Mouse (Mus musculus): ENCODE measurements around the gene Xxylt1.

The Xxylt1 gene

DNA sequence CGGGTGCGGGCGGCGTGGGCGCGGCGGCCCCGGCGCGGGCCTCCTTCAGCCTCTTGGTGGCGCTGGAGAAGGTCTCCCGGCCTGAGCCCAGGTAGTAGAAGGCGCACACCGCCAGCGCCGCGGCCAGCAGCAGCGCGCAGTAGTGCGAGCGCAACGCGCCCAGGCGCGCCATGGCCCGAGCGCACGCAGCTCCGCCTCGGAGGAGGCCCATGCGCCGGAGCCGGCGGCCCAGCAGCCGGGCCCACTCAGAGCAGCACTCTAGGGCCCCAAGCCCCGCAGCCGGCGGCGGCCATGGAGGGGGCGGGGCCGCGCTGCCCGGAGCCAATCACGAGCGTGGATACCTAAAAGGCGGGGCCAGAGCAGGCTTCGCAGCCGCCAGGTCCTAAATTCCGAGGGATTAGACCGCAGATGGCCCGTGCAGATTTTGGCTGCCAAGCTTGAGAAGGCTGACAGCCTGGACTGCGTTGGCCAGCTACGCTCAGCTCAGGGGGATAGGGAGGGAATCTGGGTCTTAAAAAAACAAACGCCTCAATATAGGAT, at the start of gene Xxylt1:
Xxylt1 (minus strand) TSS at position 308 of the 540 bp plus-strand sequence.
- DNase-seq, result peak; percentile 96

DNA sequence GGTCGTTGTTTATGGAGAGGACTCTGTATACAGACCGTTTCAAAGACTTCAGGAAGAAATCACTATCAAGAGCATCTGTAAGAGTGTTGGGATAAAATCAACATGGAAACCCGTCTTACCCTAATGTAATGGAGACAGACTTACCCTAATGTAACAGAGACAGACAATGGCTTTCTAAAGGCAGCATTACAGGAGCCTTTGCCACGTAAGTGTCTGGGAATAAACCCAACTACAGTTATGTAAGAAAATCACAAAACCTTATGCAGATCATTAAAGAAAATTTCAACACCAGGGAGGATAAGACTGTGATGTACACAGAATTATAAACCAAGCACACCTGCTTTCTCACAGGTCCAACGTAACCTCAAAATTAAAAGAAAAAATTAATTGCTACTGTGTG, 46.9 kb upstream of the Xxylt1 start:
- DNase-seq, result no peak

DNA sequence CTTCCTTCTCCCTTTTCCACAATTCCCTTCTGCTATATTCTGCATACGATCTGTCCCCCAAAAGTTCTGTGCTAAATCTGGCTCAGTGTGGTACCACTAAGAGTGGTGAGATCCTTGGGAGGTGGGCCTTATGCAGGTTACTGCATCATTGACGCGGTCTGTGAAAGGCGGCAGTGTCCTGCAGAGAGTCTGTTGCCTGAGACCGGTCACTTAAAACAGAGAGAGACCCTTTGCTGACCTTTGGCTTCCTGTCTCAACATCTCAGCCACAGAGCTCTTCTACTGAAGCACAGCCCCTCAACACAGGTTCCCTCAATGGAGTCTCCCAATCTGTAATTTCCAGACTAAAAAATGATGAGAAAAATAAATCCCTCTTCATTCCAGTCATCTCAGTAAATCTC, 43.8 kb upstream of the Xxylt1 start:
- DNase-seq, result no peak

DNA sequence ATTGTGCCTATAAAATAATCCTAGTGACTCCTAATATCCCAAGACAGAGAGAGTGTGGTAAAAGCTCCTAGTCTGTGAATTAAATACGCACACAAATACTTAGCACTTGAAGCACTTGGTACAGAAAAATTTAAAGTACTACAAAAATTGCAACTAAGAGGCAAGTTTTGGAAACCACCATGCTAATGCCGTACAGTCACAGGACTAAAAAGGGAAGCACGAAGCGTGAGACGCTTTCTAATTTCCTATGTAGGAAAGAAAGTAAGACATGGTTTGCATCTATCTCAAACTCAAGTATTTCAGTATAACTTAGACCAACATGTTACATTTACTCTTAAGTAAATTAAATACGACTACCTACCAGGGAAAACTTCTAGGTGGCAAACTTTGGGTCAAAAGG, 40.4 kb upstream of the Xxylt1 start:
- DNase-seq, result no peak

DNA sequence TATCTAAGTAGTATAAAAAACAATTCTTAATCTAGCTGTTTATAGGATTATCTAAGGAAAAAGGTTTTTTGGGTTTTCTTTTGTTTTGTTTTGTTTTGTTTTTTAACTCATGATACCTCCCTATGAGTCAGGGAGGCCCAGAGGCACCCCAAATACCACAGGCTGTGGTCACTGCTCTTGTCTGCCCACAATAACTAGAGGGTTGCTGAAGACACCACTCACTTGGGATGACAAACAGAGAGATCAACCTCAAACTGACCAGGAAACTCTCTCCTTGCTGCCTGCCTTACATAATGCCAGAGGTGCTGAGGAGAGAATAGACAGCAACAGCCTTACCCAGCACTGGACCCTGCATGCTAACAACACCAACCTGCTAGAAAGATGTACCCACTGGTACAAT, 32.4 kb upstream of the Xxylt1 start:
- DNase-seq, result no peak

DNA sequence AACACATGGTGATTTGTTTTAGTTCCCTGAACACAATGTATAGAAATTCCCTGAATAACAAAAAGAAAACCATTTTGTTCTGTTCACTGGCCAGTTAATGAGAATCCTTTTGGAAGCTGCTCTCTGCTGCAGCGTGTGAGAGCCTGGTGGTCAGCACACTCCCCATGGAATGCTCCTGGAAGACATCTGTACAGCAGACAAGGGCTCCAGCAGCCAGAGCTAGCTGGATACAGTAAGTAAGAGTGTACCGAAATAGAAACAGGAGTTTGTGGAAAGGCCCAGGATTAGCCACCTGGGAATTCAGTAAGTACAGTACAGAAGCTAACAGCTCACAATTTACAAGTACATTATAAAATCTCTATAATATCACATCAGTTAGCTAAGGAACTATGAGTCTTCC, 20.1 kb upstream of the Xxylt1 start:
- no peak for DNase-seq

DNA sequence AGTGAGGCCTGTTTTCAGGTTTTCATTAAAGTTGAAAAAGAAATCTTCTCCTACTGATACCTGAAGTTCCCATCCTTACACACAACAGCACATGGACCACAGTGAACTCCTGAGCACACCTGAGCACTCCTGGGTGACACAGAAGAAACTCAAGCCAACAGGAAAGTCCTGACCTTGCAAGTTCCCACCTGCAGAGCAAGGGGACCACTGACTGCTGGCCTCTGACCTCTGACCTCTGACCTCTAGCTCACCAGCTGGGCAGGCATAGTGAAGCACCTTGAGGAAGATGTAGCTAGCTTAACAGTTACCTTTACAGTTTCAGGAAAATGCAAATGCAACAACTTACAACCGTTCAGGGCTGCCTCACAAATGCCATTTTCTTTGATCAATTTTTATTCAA, 18.7 kb upstream of the Xxylt1 start:
- no peak for DNase-seq

DNA sequence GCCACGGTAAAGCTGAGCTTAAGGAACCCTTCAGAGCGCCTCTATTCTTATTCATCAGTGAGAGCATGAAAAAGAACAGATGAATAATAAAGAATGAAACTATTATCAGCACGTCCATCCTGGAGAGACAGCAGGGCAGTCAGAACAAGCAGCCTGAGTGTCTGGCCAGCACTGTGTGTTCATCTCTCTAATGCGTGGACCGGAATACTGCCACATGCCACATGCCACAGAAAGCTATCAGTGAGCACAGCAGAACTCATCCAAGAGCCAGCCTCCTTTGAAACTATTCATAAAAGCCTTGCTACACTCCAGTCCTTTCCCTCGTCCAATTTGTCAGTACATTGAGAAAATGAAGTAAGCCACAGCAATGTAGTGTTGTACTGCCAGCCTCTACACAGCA, 12.8 kb upstream of the Xxylt1 start:
- peak; percentile 54 for DNase-seq

DNA sequence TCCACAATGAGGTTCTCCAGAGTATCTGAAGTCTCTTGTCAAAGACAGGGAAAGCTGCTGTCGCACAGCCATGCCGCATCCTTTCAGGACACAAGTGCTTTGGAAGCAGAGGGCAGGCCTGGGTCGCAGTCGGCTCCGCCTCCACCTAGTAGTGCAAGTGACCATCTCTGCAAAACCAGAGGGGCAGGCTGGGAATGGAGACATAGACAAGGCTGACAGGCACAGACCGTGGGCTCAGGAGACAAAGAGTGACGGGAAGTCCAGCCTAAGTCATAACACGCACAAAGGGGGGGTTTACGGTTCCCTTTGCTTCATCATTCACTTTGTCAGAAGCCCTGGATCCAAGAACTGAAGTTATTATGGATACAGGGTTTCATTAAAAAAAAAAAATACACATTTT, 12.0 kb upstream of the Xxylt1 start:
- DNase-seq, result no peak

DNA sequence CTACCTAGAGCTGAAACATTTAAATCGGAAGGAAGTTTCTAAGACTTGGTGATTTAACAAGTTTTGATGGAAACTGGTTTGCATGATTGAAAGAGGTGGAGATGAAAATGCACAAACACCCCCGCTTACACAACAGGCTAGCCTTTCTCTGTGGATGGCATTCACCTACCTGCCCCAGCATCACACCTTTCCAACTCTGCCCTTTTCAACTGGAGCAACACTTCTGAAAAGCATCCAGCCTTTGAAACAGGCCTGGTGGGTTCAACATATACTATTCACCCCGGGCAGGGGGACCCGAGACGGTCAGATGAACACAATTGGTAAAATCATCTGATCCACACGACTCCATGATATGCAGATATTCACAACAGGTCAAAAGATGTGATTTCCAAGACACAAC, 659 bp upstream of the Xxylt1 start:
- no peak for DNase-seq

DNA sequence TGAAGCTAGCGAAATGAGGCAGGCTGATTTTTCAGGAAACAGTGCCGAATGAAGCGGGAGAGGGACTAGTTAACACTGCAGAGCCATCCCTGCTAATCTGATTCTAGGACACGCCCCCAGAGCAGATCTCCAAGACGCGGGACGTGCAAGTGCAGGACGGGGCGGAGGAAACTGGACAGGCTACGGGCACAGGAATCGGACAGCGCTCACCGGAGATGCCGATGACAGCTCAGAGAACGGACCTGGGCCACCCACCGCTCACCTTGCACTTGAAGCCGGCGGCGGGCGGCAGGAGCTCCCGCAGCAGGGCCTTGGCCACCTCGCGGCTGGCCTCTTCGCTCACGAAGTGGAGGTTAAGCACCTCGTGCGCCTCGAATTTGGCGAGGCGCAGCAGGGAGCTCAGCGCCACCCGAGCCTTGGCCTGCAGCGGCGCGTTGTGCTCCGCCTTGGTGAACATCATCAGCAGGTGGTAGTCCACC, 620 bp downstream of the Xxylt1 start:
- peak; percentile 63 for DNase-seq

DNA sequence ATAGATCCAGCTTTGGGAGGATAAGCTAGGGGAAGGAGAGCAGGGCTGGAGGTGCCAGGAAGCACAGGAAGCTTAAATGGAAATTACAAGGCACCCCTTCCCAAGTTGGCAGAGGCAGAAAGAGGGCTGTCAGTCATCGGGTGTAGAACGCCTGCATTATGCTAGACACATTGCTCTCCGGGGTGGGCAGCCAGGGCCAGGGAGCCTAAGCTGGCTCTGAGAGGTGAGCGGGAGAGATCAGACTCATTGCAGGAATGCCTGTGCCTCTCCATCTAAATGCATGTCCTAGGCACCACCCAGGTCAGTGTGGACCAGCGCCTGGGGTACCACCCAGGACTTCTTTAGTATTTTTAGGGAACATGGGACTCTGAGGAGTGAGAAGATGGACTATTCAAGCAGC, 3.8 kb downstream of the Xxylt1 start:
- DNase-seq, result no peak

DNA sequence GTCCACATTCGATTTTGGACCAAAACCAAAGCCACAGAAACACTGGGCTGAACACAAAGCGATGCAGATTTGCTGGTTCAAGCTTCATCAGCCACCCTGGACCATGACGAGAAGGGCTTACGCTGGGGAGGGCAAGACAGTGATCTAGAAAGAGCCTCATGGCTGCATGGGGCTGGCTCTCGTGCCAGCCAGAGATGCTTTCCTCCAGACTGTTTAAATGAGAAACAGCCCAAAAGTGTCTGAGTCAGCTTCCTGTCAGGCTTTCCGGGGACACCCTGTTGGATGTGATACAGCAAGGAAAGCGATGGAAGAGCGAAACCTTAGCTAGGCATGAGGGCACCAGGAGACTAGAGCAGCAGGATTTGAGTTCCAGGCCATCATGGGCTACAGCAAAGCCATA, 4.8 kb downstream of the Xxylt1 start:
- DNase-seq, result no peak

DNA sequence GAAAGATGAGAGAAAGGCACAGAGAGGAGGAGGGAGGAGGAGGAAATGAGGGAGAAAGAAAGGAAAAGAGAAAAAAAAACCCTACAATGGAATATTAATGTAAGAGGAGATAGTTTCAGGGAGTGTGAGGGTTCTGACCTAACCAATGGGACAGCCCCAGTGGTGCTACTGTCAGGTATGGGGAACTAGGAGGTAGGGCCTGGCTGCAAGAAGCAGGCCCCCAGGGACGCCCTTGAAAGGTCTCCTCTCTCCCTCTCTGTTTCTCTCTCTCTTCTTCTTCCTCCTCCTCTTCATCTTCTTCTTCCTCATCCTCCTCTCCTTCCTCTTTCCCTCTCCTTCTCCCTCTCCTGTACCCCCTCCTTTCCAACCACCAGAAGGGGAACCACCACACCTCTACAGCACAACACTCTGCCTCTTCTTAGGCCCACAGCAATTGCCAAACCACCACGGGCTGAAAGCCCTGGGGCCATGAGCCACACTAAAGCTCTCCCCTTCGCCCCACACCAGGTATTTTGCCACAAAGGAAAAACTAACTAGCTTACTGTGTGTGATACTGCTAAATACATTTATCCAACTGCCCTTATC, 6.8 kb downstream of the Xxylt1 start:
- no peak for DNase-seq

DNA sequence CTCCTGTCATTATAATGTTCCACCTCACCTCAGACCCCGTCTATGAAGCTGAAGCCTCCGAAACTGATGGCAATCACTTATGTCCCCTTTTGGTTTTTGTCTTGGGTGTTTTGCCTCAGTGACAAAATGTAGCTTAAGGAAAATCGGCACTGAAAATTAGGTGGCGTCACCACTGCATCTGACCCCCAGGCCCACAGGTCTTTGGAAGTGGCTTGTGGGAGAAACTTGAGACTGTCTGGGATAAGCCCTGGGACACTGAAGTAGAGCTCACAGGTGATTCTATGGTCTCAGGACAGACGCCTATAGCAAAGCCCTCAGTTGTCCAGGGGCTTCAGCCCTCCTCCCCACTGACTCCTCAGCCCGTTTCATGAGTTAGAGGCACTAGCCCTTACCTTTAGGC, 9.5 kb downstream of the Xxylt1 start:
- no peak for DNase-seq

DNA sequence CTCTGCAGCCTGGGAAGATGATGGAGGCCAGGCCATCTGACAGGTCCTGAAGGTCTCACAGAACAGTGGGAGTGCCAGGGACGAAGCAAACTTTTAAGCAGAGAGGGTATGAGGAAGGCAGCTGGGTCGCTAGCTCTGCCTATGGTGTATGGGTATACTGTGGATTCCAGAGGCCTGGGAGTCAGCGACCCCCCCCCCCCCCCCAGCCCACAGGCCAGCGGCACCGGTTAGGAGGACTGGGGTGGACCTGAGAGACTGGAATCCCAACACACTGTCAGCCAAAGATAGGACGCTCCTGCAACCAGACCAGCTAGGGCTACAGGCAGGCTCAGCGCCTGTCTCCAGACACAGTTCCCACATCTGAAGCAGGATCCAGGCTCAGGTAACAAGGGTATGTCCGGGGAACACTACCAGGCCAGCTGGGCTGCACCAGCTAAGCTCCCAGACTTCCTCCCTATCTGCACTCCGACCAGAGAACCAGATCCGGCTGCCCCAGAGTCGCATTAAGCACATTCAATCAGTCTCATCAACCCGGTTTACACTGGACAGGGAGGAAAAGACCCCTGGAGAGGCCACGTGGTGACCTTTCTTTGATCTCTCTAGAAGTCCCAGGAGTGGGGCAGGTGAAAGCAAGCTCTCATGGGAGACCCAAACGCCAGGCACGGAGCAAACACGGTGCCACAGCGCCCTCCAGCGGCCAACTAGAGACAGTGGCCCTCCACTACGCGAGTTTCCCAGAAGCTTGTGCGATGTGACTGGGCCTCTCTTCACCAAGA, 10.7 kb downstream of the Xxylt1 start:
- DNase-seq, result peak; percentile 74

DNA sequence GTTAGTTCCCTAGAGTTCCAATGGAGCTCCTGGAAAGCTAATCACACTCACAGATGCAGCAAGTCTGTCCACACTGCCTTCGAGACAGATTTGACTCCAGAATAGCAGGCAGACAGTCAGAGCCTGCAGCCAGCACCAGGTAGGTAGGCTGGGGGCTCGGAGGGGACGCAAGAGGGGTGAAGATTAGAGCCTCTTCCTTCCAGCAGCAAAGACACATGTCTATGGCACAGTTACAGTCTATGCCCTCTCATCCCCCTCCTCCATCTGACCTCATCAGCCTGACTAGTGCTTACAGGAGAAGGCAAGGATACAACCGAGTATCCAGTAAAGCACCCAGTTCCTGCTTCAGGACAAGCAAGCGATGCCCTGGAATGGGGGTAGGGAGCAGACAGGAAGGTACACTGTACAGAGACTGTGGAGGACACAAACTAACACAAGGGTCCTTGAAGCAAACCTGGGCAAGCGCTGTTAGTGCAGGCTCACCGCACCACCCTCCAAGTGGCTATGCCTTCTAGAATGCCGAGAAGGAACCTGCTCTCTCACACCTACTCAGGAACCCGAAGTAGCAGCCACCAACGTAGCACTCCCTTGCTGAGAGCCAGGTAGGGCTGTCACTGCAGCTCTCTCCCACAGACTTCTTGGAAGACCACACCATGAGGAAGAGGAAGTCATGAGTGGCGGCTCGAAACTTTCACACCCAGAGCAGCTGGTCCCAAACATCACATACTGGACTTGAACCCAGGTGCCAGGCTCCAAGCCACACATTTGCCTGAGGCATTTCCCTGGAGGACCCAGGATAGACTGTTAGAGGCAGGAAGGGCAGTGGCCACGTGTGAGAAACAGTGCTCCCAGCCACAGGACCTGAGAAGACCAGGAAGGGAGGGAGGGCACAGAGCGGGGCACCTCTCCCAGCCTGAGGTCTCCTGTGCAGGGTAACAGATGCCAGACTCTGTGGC, 11.7 kb downstream of the Xxylt1 start:
- DNase-seq, result no peak

DNA sequence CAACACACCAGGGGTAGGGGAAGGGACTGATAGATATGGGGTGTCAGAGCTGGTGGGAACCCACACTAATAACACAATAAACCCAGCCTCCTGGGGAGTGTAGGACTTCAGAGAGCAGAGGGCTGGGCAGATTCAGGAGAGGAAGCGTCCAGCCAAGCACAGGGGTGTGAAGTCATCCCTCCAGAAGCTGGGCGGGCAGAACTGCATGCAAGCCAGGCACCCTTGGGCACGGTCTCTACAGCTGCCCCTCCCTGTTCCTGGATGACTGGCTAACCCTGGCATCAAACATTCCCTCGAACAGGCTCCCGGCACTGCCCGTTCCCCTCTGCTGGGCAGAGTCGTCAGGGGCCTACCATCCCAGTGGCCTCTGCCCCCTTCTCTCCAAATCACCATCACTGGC, 13.0 kb downstream of the Xxylt1 start:
- DNase-seq, result no peak

DNA sequence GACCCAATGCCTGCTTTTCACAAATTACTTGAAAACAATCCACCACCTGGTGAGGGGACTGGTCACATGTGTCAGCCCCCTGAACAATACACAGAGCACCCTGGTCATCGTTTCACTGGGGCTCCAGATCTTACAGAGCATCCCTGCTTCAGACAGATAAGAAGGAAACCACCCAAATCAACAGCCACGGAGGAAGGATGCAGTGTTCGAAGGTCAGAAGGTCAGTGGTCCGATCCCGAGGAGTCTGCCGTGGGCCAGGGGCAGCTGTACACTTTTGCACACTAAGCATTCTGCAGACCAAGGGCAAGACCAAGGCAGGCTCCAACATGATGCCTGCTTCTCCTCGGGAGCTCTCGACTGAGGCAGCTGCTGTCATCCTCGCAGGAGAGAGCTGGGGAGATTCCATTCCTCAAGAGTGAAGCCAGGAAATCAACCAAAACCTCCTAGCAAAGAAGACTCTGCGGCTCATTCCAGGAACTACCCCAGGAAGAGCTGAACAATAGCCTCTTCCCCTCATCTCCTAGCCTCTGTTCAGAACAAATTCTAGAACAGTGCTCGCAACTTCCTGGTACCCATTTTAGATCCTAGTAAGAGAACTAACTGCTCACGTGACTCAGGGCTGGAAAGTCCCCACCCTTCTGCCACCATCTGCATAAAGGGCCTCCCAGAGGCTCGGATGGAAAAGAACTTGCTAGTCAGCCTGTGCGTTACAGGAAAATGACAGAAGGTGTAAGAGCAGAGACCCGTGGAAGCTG, 14.7 kb downstream of the Xxylt1 start:
- DNase-seq, result peak; percentile 39

DNA sequence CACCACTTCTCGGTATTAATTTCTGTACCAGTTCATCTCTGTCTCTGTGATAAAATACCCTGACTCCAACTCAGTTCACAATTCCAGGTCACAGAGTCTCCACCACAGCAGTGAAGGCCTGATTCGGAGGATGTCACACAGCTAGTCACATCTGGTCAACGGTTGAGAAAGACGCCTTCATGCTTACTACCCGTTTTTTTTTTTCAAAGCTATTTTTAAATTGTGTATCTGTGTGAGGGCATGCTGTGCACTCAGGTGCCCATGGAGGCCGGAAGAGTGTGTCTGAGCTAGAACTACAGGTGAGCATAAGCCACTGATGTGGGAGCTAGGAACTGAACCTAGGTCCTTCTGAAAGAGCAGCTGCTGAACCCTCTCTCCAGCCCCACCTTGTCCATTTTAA, 16.4 kb downstream of the Xxylt1 start:
- no peak for DNase-seq

DNA sequence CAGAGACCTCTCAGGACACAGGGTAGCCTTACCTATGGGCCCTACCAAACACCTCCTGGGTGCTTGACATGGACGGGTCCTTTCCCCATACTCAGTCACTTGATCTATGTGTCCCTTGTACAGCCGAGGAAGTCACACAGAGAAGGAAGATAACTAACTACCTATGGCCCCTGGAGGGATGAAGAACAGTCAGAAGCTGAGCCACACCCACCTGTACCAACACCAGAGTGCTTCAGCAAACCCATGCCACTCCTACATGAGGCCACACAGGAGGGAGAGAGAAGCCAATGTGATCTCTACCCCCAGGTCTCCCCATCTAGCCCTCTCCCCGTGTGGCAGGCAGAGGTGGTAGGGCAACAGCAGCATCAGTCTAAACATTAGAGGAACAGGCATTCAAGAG, 18.3 kb downstream of the Xxylt1 start:
- DNase-seq, result no peak

DNA sequence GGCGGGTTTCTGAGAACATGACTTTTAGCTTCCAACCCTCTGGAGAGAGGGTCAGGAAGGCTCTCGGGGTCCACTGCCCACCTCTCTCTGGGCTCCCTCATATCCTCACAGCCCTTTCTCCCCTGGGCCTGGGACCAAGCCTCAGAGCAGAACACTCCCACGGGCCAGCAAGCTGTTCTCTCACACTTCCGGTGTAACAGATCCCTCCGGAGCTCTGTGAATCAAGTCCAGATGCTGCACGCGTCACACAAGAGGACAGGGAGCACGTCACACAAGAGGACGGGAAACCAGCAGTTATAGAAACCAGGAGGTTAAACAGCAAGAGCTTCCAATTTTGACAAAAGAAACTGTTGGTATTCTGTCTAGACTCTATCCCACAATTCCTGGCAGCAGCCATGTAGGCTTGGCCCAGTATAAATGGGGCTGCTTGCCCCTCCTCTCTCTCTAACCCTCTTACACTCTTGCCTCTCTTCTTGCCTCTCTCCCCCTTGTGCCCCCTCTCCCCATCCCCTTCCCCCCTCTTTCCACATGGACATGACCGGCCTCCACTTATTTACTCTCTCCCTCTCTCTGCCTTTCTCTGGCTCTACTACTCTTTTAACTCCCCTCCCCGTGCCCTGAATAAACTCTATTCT, 19.9 kb downstream of the Xxylt1 start:
- DNase-seq, result no peak
